Mouse (Mus musculus) midbrain, postnatal 0 days (tissue): ENCODE results near the gene Ugp2. TPM values are rescaled to one million over a fixed set of nuclear protein-coding genes. Genes with fewer than 3 reads are reported as not detected.

Source experiments
- ATAC-seq: fragments of 200-750 bp; cut with Nextera tagmentation; 2 replicates; pipeline ENCODE4 v1.8.0; 2017; ENCODE audit warnings: moderate number of reproducible peaks, mild to moderate bottlenecking, moderate TSS enrichment, moderate library complexity; ENCODE audit not compliant: low FRiP score
- DNase-seq: peaks from one replicate; pipeline ENCODE4 v3.0.0-alpha.2; 2015; ENCODE audit warnings: low spot score
- H3K27ac ChIP-seq: fragments of 300-500 bp; sonication (generic); 2 replicates; pipeline ENCODE4 v1.5.1; 2014; ENCODE audit warnings: low read depth, mild to moderate bottlenecking, low read length, mixed read lengths
- H3K27me3 ChIP-seq: fragments of 300-500 bp; sonication (generic); 2 replicates; pipeline ENCODE4 v1.6.1; 2014; ENCODE audit warnings: low read length, control low read depth, mixed read lengths; ENCODE audit not compliant: insufficient read depth
- H3K36me3 ChIP-seq: fragments of 300-500 bp; sonication (generic); 2 replicates; pipeline ENCODE4 v1.6.1; 2014; ENCODE audit warnings: low read length, control low read depth, mixed read lengths; ENCODE audit not compliant: insufficient read depth
- H3K4me1 ChIP-seq: fragments of 300-500 bp; sonication (generic); 2 replicates; pipeline ENCODE4 v1.6.1; 2014; ENCODE audit warnings: mild to moderate bottlenecking, control low read depth, antibody characterized with exemption, low read length, mixed read lengths; ENCODE audit not compliant: insufficient read depth
- H3K4me2 ChIP-seq: fragments of 300-500 bp; sonication (generic); 2 replicates; pipeline ENCODE4 v1.6.1; 2014; ENCODE audit warnings: low read depth, mild to moderate bottlenecking, low read length, mixed read lengths; ENCODE audit not compliant: poor library complexity, severe bottlenecking
- H3K4me3 ChIP-seq: fragments of 300-500 bp; sonication (generic); 2 replicates; pipeline ENCODE4 v1.5.1; 2014; ENCODE audit warnings: low read depth, mild to moderate bottlenecking, low read length, moderate library complexity
- H3K9ac ChIP-seq: fragments of 300-500 bp; sonication (generic); replicated peaks from 2 replicates; pipeline ENCODE4 v1.6.1; 2014; ENCODE audit warnings: mild to moderate bottlenecking, low read length, moderate library complexity, mixed read lengths; ENCODE audit not compliant: poor library complexity, severe bottlenecking
- H3K9me3 ChIP-seq: fragments of 300-500 bp; sonication (generic); 2 replicates; pipeline ENCODE4 v1.6.1; 2016; ENCODE audit warnings: low read length, control low read depth
- CTCF ChIP-seq: IDR thresholded peaks from 2 replicates; pipeline ENCODE4 v1.5.1; 2016; ENCODE audit warnings: antibody characterized with exemption, mild to moderate bottlenecking
- whole genome bisulfite sequencing: fragments of 180-500 bp; shearing (Covaris S2); extraction: QIAGEN DNeasy Blood & Tissue Kit; methylation state at CpG from one replicate; pipeline ENCODE4 v1.1.7; 2014; 5-methylcytosine and 5-hydroxymethylcytosine counted together
- polyA plus RNA-seq: library from polyadenylated mRNA; unstranded; fragments of >200 nt; fragmentation: Nextera tagmentation; extraction: Ambion mirVana; gene quantifications from 2 replicates; pipeline ENCODE4 v1.2.1, GENCODE M21; 2015
- total RNA-seq: library from RNA; depleted of rRNA; stranded (reverse); fragments of >200 nt; gene quantifications from 2 replicates; pipeline ENCODE4 v1.2.3, GENCODE M21; 2014

Ugp2 gene
- total and polyA plus RNA-seq, 2 experiments from 2014 or later, result 44.8 to 58.8 TPM

GRCm38 (mm10) chr11:21326770-21327169 is 44.2 kb downstream of the Ugp2 start:
- DNase-seq (no peak), ATAC-seq (no peak)
- no peak overlapping the region for H3K27ac ChIP-seq
- H3K4me1 ChIP-seq, result no peaks in the 10 kb centered on the region
- no peak overlapping the region for H3K4me2 ChIP-seq
- no peak overlapping the region for H3K9ac ChIP-seq
- no peak overlapping the region for H3K4me3 ChIP-seq
- H3K9me3 ChIP-seq, result no peaks in the 10 kb centered on the region
- WGBS, result 74% methylated on average over 2 of the region's 2 CpGs
- no peaks in the 10 kb centered on the region for H3K27me3 ChIP-seq
- H3K36me3 ChIP-seq, result peaks cover 12% of the 10 kb centered on the region; the same call in 1 of the 2 replicates
- 0 out of 2 replicates have a peak, but pooled peaks have one; percentile 7 for TF ChIP-seq CTCF

GRCm38 (mm10) chr11:21325781-21326180 is 45.2 kb downstream of the Ugp2 start:
- no peak for TF ChIP-seq CTCF
- no peaks in the 10 kb centered on the region for H3K27me3 ChIP-seq
- H3K36me3 ChIP-seq, result peaks cover 12% of the 10 kb centered on the region; the same call in 1 of the 2 replicates
- no peak overlapping the region for H3K4me3 ChIP-seq
- no peak for DNase-seq
- no peak overlapping the region for H3K9ac ChIP-seq
- no peak overlapping the region for H3K27ac ChIP-seq
- no peak for ATAC-seq
- no peaks in the 10 kb centered on the region for H3K4me1 ChIP-seq
- H3K9me3 ChIP-seq, result no peaks in the 10 kb centered on the region
- no peak overlapping the region for H3K4me2 ChIP-seq
- WGBS, result 93% methylated on average over 5 of the region's 5 CpGs

GRCm38 (mm10) chr11:21322349-21322748 is 48.7 kb downstream of the Ugp2 start:
- no peak overlapping the region for H3K9ac ChIP-seq
- 85% methylated on average over 3 of the region's 3 CpGs for WGBS
- no peaks in the 10 kb centered on the region for H3K9me3 ChIP-seq
- no peak overlapping the region for H3K4me2 ChIP-seq
- no peak overlapping the region for H3K27ac ChIP-seq
- no peaks in the 10 kb centered on the region for H3K4me1 ChIP-seq
- H3K27me3 ChIP-seq, result no peaks in the 10 kb centered on the region
- DNase-seq (no peak), ATAC-seq (0 out of 2 replicates have a peak, but pooled peaks have one; percentile 5)
- peaks cover 4% of the 10 kb centered on the region; the same call in 1 of the 2 replicates for H3K36me3 ChIP-seq
- TF ChIP-seq CTCF, result no peak
- no peak overlapping the region for H3K4me3 ChIP-seq

GRCm38 (mm10) chr11:21321577-21321976 is 49.4 kb downstream of the Ugp2 start:
- Histone ChIP-seq H3K27ac (no peak overlapping the region), H3K27me3 (no peaks in the 10 kb centered on the region), H3K4me2 (no peak overlapping the region), H3K36me3 (peaks cover 4% of the 10 kb centered on the region; the same call in 1 of the 2 replicates), H3K4me3 (no peak overlapping the region), H3K9ac (no peak overlapping the region), H3K9me3 (no peaks in the 10 kb centered on the region), H3K4me1 (no peaks in the 10 kb centered on the region)
- TF ChIP-seq CTCF, result no peak
- no peak; the same call in 1 of the 2 replicates for ATAC-seq
- DNase-seq, result no peak
- WGBS, result 88% methylated on average over 3 of the region's 3 CpGs

GRCm38 (mm10) chr11:21313922-21314657 is 56.9 kb downstream of the Ugp2 start:
- DNase-seq, result no peak
- ATAC-seq, result no peak
- Histone ChIP-seq H3K36me3 (peaks cover 6% of the 10 kb centered on the region), H3K9me3 (no peaks in the 10 kb centered on the region), H3K4me3 (no peak overlapping the region), H3K4me2 (no peak overlapping the region), H3K4me1 (no peaks in the 10 kb centered on the region), H3K9ac (no peak overlapping the region), H3K27me3 (no peaks in the 10 kb centered on the region), H3K27ac (no peak overlapping the region)
- 94% methylated on average over 9 of the region's 9 CpGs for WGBS
- TF ChIP-seq CTCF, result no peak

- Histone ChIP-seq H3K4me2 (no peak overlapping the region), H3K27ac (no peak overlapping the region), H3K9me3 (no peaks in the 10 kb centered on the region), H3K9ac (no peak overlapping the region), H3K4me3 (no peak overlapping the region), H3K27me3 (no peaks in the 10 kb centered on the region), H3K4me1 (no peaks in the 10 kb centered on the region), H3K36me3 (peaks cover 9% of the 10 kb centered on the region)
- ATAC-seq, result no peak
- WGBS, result 23% methylated on average over 6 of the region's 6 CpGs
- no peak for TF ChIP-seq CTCF
- no peak for DNase-seq
Observed at GRCm38 (mm10) chr11:21309516-21309915, 61.5 kb downstream of the Ugp2 start.
